Mouse (Mus musculus) mouse embryonic stem cell (cell line): ENCODE results near the gene Ska2.

Source experiments
- in situ Hi-C, 2 experiments: fragments of 300-500 bp; cut with MboI; formaldehyde crosslinking; loops; 1 replicate in 1 of 2; 3 replicates in 1 of 2; pipeline ENCODE4 v1.14.3; 2019 to 2020; ENCODE audit warnings: low sequenced_read_pairs in 2 of 2, low pct_unique_long_range_greater_than_20kb in 1 of 2, mixed read lengths in 1 of 2; ENCODE audit not compliant: unreplicated experiment in 1 of 2

Gene Ska2

GRCm38 (mm10) chr11:87108755-87109518 is at the start of gene Ska2:
Gene Ska2 (plus strand): TSS chr11:87109234.
- in situ Hi-C loops = no loop called here

- in situ Hi-C loops = no loop called here
These were observed 48.6 kb upstream of the Ska2 start for GRCm38 (mm10) chr11:87060410-87060809.

- in situ Hi-C loops = no loop called here
These were observed 46.9 kb upstream of the Ska2 start for GRCm38 (mm10) chr11:87062087-87062486.

GRCm38 (mm10) chr11:87073343-87073865 is 35.6 kb upstream of the Ska2 start:
- in situ Hi-C loops = no loop called here

GRCm38 (mm10) chr11:87073866-87074440 is 35.1 kb upstream of the Ska2 start, which contains the start of gene Gdpd1:
Gene Gdpd1 (minus strand): TSS chr11:87074062.
- in situ Hi-C loops = no loop called here

GRCm38 (mm10) chr11:87083712-87084111 is 25.3 kb upstream of the Ska2 start:
- in situ Hi-C loops = no loop called here

- in situ Hi-C loops = no loop called here
These were observed 23.6 kb upstream of the Ska2 start for GRCm38 (mm10) chr11:87085461-87085860.

GRCm38 (mm10) chr11:87086290-87086984 is 22.6 kb upstream of the Ska2 start, which contains the start of gene Smg8:
Gene Smg8 (minus strand): TSS chr11:87086774.
- in situ Hi-C loops = no loop called here

GRCm38 (mm10) chr11:87087142-87087541 is 21.9 kb upstream of the Ska2 start:
- in situ Hi-C loops = no loop called here

- in situ Hi-C loops = no loop called here
These were observed 652 bp upstream of the Ska2 start, which contains the start of gene Prr11 for GRCm38 (mm10) chr11:87108409-87108754. Gene Prr11 (minus strand): TSS chr11:87108708.

- in situ Hi-C loops = no loop called here
These were observed 611 bp downstream of the Ska2 start for GRCm38 (mm10) chr11:87109519-87110171.

- in situ Hi-C loops = no loop called here
These were observed 1.3 kb downstream of the Ska2 start for GRCm38 (mm10) chr11:87110172-87110909.

GRCm38 (mm10) chr11:87121864-87122263 is 12.8 kb downstream of the Ska2 start:
- in situ Hi-C loops = no loop called here

GRCm38 (mm10) chr11:87125562-87125961 is 16.5 kb downstream of the Ska2 start:
- in situ Hi-C loops = no loop called here

GRCm38 (mm10) chr11:87126281-87126823 is 17.3 kb downstream of the Ska2 start:
- in situ Hi-C loops = no loop called here

- in situ Hi-C loops = no loop called here
These were observed 18.1 kb downstream of the Ska2 start, which contains the start of gene Trim37 for GRCm38 (mm10) chr11:87126824-87127816. Gene Trim37 (plus strand): TSS chr11:87127077.

- in situ Hi-C loops = no loop called here
These were observed 27.2 kb downstream of the Ska2 start for GRCm38 (mm10) chr11:87136233-87136632.
